Mouse (Mus musculus): Measurements from ENCODE around the gene Sarm1.
A peak's percentile ranks its signal among the peaks of the same experiment; 100 is the strongest.
"Not testable (repeated sequence)": the region's sequence is repeated elsewhere in the genome, so short reads cannot be mapped to it uniquely, and the experiment has no call there.

Sarm1 gene

GRCm38 (mm10) chr11:78497544-78498522, at the start of gene Sarm1:
Gene Sarm1 (minus strand): TSS chr11:78497754.
- DNase-seq (ENCODE audit: low spot score), result peak; percentile 85

- no peak for DNase-seq (ENCODE audit: low spot score)
Observed at GRCm38 (mm10) chr11:78545181-78545580, 47.6 kb upstream of the Sarm1 start.

- DNase-seq (ENCODE audit: low spot score), result no peak
Observed at GRCm38 (mm10) chr11:78544449-78545111, 47.0 kb upstream of the Sarm1 start.

- DNase-seq (ENCODE audit: low spot score), result no peak
Observed at GRCm38 (mm10) chr11:78540358-78540757, 42.8 kb upstream of the Sarm1 start.

- DNase-seq (ENCODE audit: low spot score), result no peak
Observed at GRCm38 (mm10) chr11:78536690-78537084, 39.1 kb upstream of the Sarm1 start.

GRCm38 (mm10) chr11:78536080-78536689, 38.6 kb upstream of the Sarm1 start, which contains the start of the genes Tnfaip1 and Ift20:
Gene Tnfaip1 (minus strand): TSS chr11:78536332.
Gene Ift20 (plus strand): TSS chr11:78536361.
- DNase-seq (ENCODE audit: low spot score), result peak; percentile 90

GRCm38 (mm10) chr11:78535376-78536079, 38.0 kb upstream of the Sarm1 start:
- no peak for DNase-seq (ENCODE audit: low spot score)

GRCm38 (mm10) chr11:78534516-78534915, 37.0 kb upstream of the Sarm1 start:
- no peak for DNase-seq (ENCODE audit: low spot score)

- not testable (repeated sequence) for DNase-seq (ENCODE audit: low spot score)
Observed at GRCm38 (mm10) chr11:78531515-78531914, 34.0 kb upstream of the Sarm1 start.

GRCm38 (mm10) chr11:78531046-78531445, 33.5 kb upstream of the Sarm1 start:
- DNase-seq (ENCODE audit: low spot score), result no peak

GRCm38 (mm10) chr11:78530001-78530400, 32.4 kb upstream of the Sarm1 start:
- no peak for DNase-seq (ENCODE audit: low spot score)

- no peak for DNase-seq (ENCODE audit: low spot score)
Observed at GRCm38 (mm10) chr11:78528714-78529113, 31.2 kb upstream of the Sarm1 start.

GRCm38 (mm10) chr11:78524838-78525237, 27.3 kb upstream of the Sarm1 start:
- DNase-seq (ENCODE audit: low spot score), result no peak

- DNase-seq (ENCODE audit: low spot score), result no peak
Observed at GRCm38 (mm10) chr11:78523241-78523955, 25.8 kb upstream of the Sarm1 start.

- DNase-seq (ENCODE audit: low spot score), result no peak
Observed at GRCm38 (mm10) chr11:78522481-78522997, 25.0 kb upstream of the Sarm1 start.

GRCm38 (mm10) chr11:78521880-78522279, 24.3 kb upstream of the Sarm1 start:
- DNase-seq (ENCODE audit: low spot score), result no peak

- DNase-seq (ENCODE audit: low spot score), result no peak
Observed at GRCm38 (mm10) chr11:78518931-78519330, 21.4 kb upstream of the Sarm1 start.

GRCm38 (mm10) chr11:78515549-78516325, 18.2 kb upstream of the Sarm1 start:
- no peak for DNase-seq (ENCODE audit: low spot score)

GRCm38 (mm10) chr11:78513106-78513790, 15.7 kb upstream of the Sarm1 start:
- DNase-seq (ENCODE audit: low spot score), result no peak
